Mouse (Mus musculus) c-Kit-positive CD71-positive TER-119-positive erythroid progenitor cells, embryonic 14.5 days (primary cell): ENCODE measurements around the gene Smarcd3.

Experiments used
- DNase-seq: peaks from one replicate; pipeline ENCODE4 v3.0.0-alpha.2; 2013; ENCODE audit warnings: low spot score

The Smarcd3 gene

GRCm38 (mm10) chr5:24597221-24597728 is 26.9 kb downstream of the Smarcd3 start:
- peak; percentile 70 for DNase-seq

GRCm38 (mm10) chr5:24596519-24597171 is 27.6 kb downstream of the Smarcd3 start:
- no peak for DNase-seq

GRCm38 (mm10) chr5:24595786-24596380 is 28.3 kb downstream of the Smarcd3 start:
- no peak for DNase-seq

GRCm38 (mm10) chr5:24595261-24595660 is 28.9 kb downstream of the Smarcd3 start:
- DNase-seq: no peak

GRCm38 (mm10) chr5:24594346-24594745 is 29.9 kb downstream of the Smarcd3 start:
- DNase-seq: no peak

GRCm38 (mm10) chr5:24593928-24594327 is 30.3 kb downstream of the Smarcd3 start:
- DNase-seq: no peak

- DNase-seq: no peak
These were observed 31.0 kb downstream of the Smarcd3 start for GRCm38 (mm10) chr5:24593230-24593629.

- no peak for DNase-seq
These were observed 31.6 kb downstream of the Smarcd3 start for GRCm38 (mm10) chr5:24592471-24593160.

GRCm38 (mm10) chr5:24591796-24592470 is 32.3 kb downstream of the Smarcd3 start:
- no peak for DNase-seq

GRCm38 (mm10) chr5:24591268-24591721 is 32.9 kb downstream of the Smarcd3 start:
- no peak for DNase-seq

GRCm38 (mm10) chr5:24589511-24590500 is 34.4 kb downstream of the Smarcd3 start:
- no peak for DNase-seq

- DNase-seq: peak; percentile 56
These were observed 37.0 kb downstream of the Smarcd3 start for GRCm38 (mm10) chr5:24587200-24587577.

GRCm38 (mm10) chr5:24586547-24587199 is 37.5 kb downstream of the Smarcd3 start, which contains the start of gene Chpf2:
Chpf2 (plus strand) TSS chr5:24586741.
- DNase-seq: peak; percentile 78

- peak; percentile 32 for DNase-seq
These were observed 38.1 kb downstream of the Smarcd3 start for GRCm38 (mm10) chr5:24586106-24586505.

GRCm38 (mm10) chr5:24578109-24578963 is 45.9 kb downstream of the Smarcd3 start:
- DNase-seq: no peak

- DNase-seq: peak; percentile 100
These were observed 46.9 kb downstream of the Smarcd3 start, which contains the start of gene Abcf2 for GRCm38 (mm10) chr5:24577183-24577929. Abcf2 (minus strand) TSS chr5:24577467.

GRCm38 (mm10) chr5:24576801-24577182 is 47.4 kb downstream of the Smarcd3 start:
- DNase-seq: no peak

- DNase-seq: no peak
These were observed 48.3 kb downstream of the Smarcd3 start for GRCm38 (mm10) chr5:24575948-24576347.

- DNase-seq: no peak
These were observed 67.5 kb downstream of the Smarcd3 start, which contains the start of gene 4931409K22Rik for GRCm38 (mm10) chr5:24556709-24557108. 4931409K22Rik (minus strand) TSS chr5:24556809.
